Mouse (Mus musculus) kidney, postnatal 4 days (tissue): ENCODE data around the gene Spata5.

Experiments
- DNase-seq, 2 experiments: peaks; one replicate each; pipeline ENCODE4 v3.0.0; 2021; ENCODE audit warnings: mixed read lengths in 2 of 2

The Spata5 gene

GRCm38 (mm10) chr3:37420641-37421040 is 945 bp downstream of the Spata5 start:
- no peak for DNase-seq

- DNase-seq: no peak
These were observed 1.5 kb downstream of the Spata5 start for GRCm38 (mm10) chr3:37421179-37421578.

GRCm38 (mm10) chr3:37426069-37426468 is 6.4 kb downstream of the Spata5 start:
- no peak for DNase-seq

GRCm38 (mm10) chr3:37430359-37430758 is 10.7 kb downstream of the Spata5 start:
- DNase-seq: no peak

GRCm38 (mm10) chr3:37439770-37440169 is 20.1 kb downstream of the Spata5 start:
- peak; percentile 48 to 61 for DNase-seq

GRCm38 (mm10) chr3:37443409-37443808 is 23.7 kb downstream of the Spata5 start:
- DNase-seq: no peak

GRCm38 (mm10) chr3:37455992-37456391 is 36.3 kb downstream of the Spata5 start:
- DNase-seq: no peak

GRCm38 (mm10) chr3:37468170-37468569 is 48.5 kb downstream of the Spata5 start:
- no peak for DNase-seq

GRCm38 (mm10) chr3:37469353-37469752 is 49.7 kb downstream of the Spata5 start:
- no peak for DNase-seq

- no peak for DNase-seq
These were observed 51.2 kb downstream of the Spata5 start for GRCm38 (mm10) chr3:37470867-37471266.

- DNase-seq: peak; percentile 16 to 28
These were observed 52.8 kb downstream of the Spata5 start for GRCm38 (mm10) chr3:37472461-37472860.

GRCm38 (mm10) chr3:37476485-37476884 is 56.8 kb downstream of the Spata5 start:
- no peak for DNase-seq

GRCm38 (mm10) chr3:37477438-37478188 is 57.9 kb downstream of the Spata5 start:
- no peak for DNase-seq

GRCm38 (mm10) chr3:37479771-37480170 is 60.1 kb downstream of the Spata5 start:
- DNase-seq: no peak

GRCm38 (mm10) chr3:37481295-37481694 is 61.6 kb downstream of the Spata5 start:
- no peak for DNase-seq

GRCm38 (mm10) chr3:37482720-37483119 is 63.0 kb downstream of the Spata5 start:
- no peak for DNase-seq

GRCm38 (mm10) chr3:37483709-37484265 is 64.1 kb downstream of the Spata5 start:
- no peak for DNase-seq

- no peak for DNase-seq
These were observed 67.9 kb downstream of the Spata5 start for GRCm38 (mm10) chr3:37487639-37488038.

GRCm38 (mm10) chr3:37488173-37488572 is 68.5 kb downstream of the Spata5 start:
- no peak for DNase-seq

GRCm38 (mm10) chr3:37490025-37490424 is 70.3 kb downstream of the Spata5 start:
- no peak for DNase-seq

- no peak for DNase-seq
These were observed 81.2 kb downstream of the Spata5 start for GRCm38 (mm10) chr3:37500939-37501338.

- no peak for DNase-seq
These were observed 82.9 kb downstream of the Spata5 start for GRCm38 (mm10) chr3:37502552-37502951.

GRCm38 (mm10) chr3:37503846-37504245 is 84.2 kb downstream of the Spata5 start:
- no peak for DNase-seq
